ENCODE assay signal across 8 mouse cellular contexts in the genomic region with DNA sequence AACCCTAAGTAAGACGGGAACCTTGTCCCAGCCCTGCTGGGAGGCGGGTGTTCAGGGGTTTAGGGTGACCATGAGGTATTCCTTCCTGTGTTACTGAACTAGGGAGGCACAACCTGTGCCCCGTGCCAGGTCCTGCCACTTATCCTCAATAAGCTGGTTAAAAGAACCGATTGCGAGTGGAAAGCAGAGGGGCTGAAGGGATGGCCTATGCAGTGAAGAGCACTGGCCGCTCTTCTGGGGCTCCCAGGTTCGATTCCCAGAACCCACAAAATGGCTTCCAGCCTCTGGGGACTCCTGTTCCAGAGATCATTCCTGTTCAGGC. TPM values are rescaled to one million over a fixed set of nuclear protein-coding genes. Genes with fewer than 3 reads are reported as not detected.
DNase-seq lines count a peak whose midpoint lies in the region; ATAC-seq and TF ChIP-seq lines count a peak whose summit lies in the region.

No protein-coding gene starts in this region.

- peak overlapping the region; percentile 54 for H3K4me2 ChIP-seq in hindbrain, embryonic 15.5 days
- H3K4me2 ChIP-seq in midbrain, postnatal 0 days (ENCODE audit: low read depth, low read length, poor library complexity, severe bottlenecking): peak overlapping the region; percentile 48

- WGBS in embryonic facial prominence, embryonic 10.5 days: 27% methylated on average over 7 of the region's 7 CpGs
- WGBS in hindbrain, embryonic 15.5 days: 23% methylated on average over 7 of the region's 7 CpGs
- 24% methylated on average over 7 of the region's 7 CpGs for WGBS in midbrain, postnatal 0 days

- DNase-seq in layer of hippocampus, adult 2 months (ENCODE audit: low spot score in 2 of 2): no peak
- DNase-seq in layer of hippocampus, adult 11-12 months (ENCODE audit: low spot score): no peak
- peak; percentile 31 for DNase-seq in embryonic facial prominence, embryonic 10.5 days (ENCODE audit: low spot score)
- no peak for DNase-seq in midbrain, postnatal 0 days (ENCODE audit: low spot score)
- DNase-seq in right cerebral cortex, postnatal 36 days (ENCODE audit: low spot score in 2 of 2): no peak
- DNase-seq in layer of hippocampus, postnatal 36 days: no peak

- H3K27ac ChIP-seq in layer of hippocampus, adult 2 months: peak overlapping the region; percentile 72; the same call in 1 of the 2 replicates
- no peak overlapping the region for H3K27ac ChIP-seq in embryonic facial prominence, embryonic 10.5 days (replicated peaks)
- no peak overlapping the region for H3K27ac ChIP-seq in hindbrain, embryonic 15.5 days (replicated peaks)
- H3K27ac ChIP-seq in midbrain, postnatal 0 days (ENCODE audit: low read depth, low read length): no peak overlapping the region

- no peaks in the 10 kb centered on the region for H3K36me3 ChIP-seq in embryonic facial prominence, embryonic 10.5 days (replicated peaks)
- H3K36me3 ChIP-seq in hindbrain, embryonic 15.5 days: no peaks in the 10 kb centered on the region
- H3K36me3 ChIP-seq in midbrain, postnatal 0 days (ENCODE audit: insufficient read depth, low read length): no peaks in the 10 kb centered on the region

- no peak for TF ChIP-seq CTCF in layer of hippocampus, adult 2 months (conservative IDR thresholded peaks at IDR 0.05)
- TF ChIP-seq CTCF in midbrain, postnatal 0 days (IDR thresholded peaks at IDR 0.05): no peak

- 0 out of 2 replicates have a peak overlapping the region, but pooled peaks have one; percentile 5 for H3K9ac ChIP-seq in hindbrain, embryonic 15.5 days
- no peak overlapping the region for H3K9ac ChIP-seq in midbrain, postnatal 0 days (replicated peaks; ENCODE audit: low read length, poor library complexity, severe bottlenecking)

- H3K27me3 ChIP-seq in embryonic facial prominence, embryonic 10.5 days (replicated peaks; ENCODE audit: low read depth, poor library complexity, severe bottlenecking): peaks cover 95% of the 10 kb centered on the region
- peaks cover 76% of the 10 kb centered on the region for H3K27me3 ChIP-seq in hindbrain, embryonic 15.5 days
- H3K27me3 ChIP-seq in midbrain, postnatal 0 days (ENCODE audit: insufficient read depth, low read length): peaks cover 61% of the 10 kb centered on the region

- no peak for ATAC-seq in hindbrain, embryonic 15.5 days (ENCODE audit: low FRiP score, low read depth)
- no peak for ATAC-seq in midbrain, postnatal 0 days (ENCODE audit: low FRiP score)
- ATAC-seq in activated CD4-positive, CD25-positive, alpha-beta regulatory T cell, adult 4 months: no peak

- peak overlapping the region; percentile 52 for H3K4me3 ChIP-seq in layer of hippocampus, adult 2 months
- peak overlapping the region; percentile 55 for H3K4me3 ChIP-seq in embryonic facial prominence, embryonic 10.5 days
- H3K4me3 ChIP-seq in hindbrain, embryonic 15.5 days: peak overlapping the region; percentile 36
- peak overlapping the region; percentile 34 for H3K4me3 ChIP-seq in midbrain, postnatal 0 days (ENCODE audit: low read depth, low read length)

- no peaks in the 10 kb centered on the region for H3K9me3 ChIP-seq in embryonic facial prominence, embryonic 10.5 days
- no peaks in the 10 kb centered on the region for H3K9me3 ChIP-seq in hindbrain, embryonic 15.5 days
- no peaks in the 10 kb centered on the region for H3K9me3 ChIP-seq in midbrain, postnatal 0 days (ENCODE audit: low read length)

- H3K4me1 ChIP-seq in embryonic facial prominence, embryonic 10.5 days: peaks cover 36% of the 10 kb centered on the region
- H3K4me1 ChIP-seq in hindbrain, embryonic 15.5 days (replicated peaks): peaks cover 24% of the 10 kb centered on the region
- H3K4me1 ChIP-seq in midbrain, postnatal 0 days (ENCODE audit: insufficient read depth, low read length): peaks cover 4% of the 10 kb centered on the region; the same call in 1 of the 2 replicates

RNA-seq across cellular contexts. Expression of a gene that starts 0.5 kb away (rescaled TPM):
- total RNA-seq in layer of hippocampus, adult 2 months (2021): 1 to 10 TPM; 3.1 to 4.1 TPM
- 1.4 TPM in 2 replicates for polyA plus RNA-seq in embryonic facial prominence, embryonic 10.5 days (2016; fragmentation: Nextera tagmentation; extraction: Ambion mirVana)
- polyA plus RNA-seq in hindbrain, embryonic 15.5 days (2015; fragmentation: Nextera tagmentation; extraction: Ambion mirVana): 0.99 and 1.5 TPM in 2 replicates
- 6.9 and 9.0 TPM in 2 replicates for total RNA-seq in midbrain, postnatal 0 days (2014; rRNA removed)
- 0.64 and 0.74 TPM in 2 replicates for polyA plus RNA-seq in midbrain, postnatal 0 days (2015; fragmentation: Nextera tagmentation; extraction: Ambion mirVana)
- 10 to 100 TPM; 43.2 to 52.8 TPM for polyA plus RNA-seq in activated CD4-positive, CD25-positive, alpha-beta regulatory T cell, adult 4 months (2017; shearing (Covaris generic))
- total RNA-seq in layer of hippocampus, postnatal 36 days (2021): 1 to 10 TPM; 3.4 to 4.0 TPM

RNA-seq across cellular contexts. Expression of a gene that starts 38.1 kb away (rescaled TPM):
- 1 to 10 TPM; 4.9 to 6.7 TPM for total RNA-seq in layer of hippocampus, adult 2 months (2021)
- 7.6 and 8.2 TPM in 2 replicates for polyA plus RNA-seq in embryonic facial prominence, embryonic 10.5 days (2016; fragmentation: Nextera tagmentation; extraction: Ambion mirVana)
- 5.9 and 7.6 TPM in 2 replicates for polyA plus RNA-seq in hindbrain, embryonic 15.5 days (2015; fragmentation: Nextera tagmentation; extraction: Ambion mirVana)
- total RNA-seq in midbrain, postnatal 0 days (2014; rRNA removed): 8.3 and 9.0 TPM in 2 replicates
- polyA plus RNA-seq in midbrain, postnatal 0 days (2015; fragmentation: Nextera tagmentation; extraction: Ambion mirVana): 7.0 and 7.6 TPM in 2 replicates
- 10 to 100 TPM in 1 of 2 experiments, 1 to 10 TPM in 1; 8.5 to 17.3 TPM for polyA plus RNA-seq in activated CD4-positive, CD25-positive, alpha-beta regulatory T cell, adult 4 months (2017; shearing (Covaris generic))
- total RNA-seq in layer of hippocampus, postnatal 36 days (2021): 1 to 10 TPM; 5.4 to 5.5 TPM

RNA-seq across cellular contexts. Expression of a gene that starts 38.1 kb away (rescaled TPM):
- 1 to 10 TPM; 5.0 to 6.3 TPM for total RNA-seq in layer of hippocampus, adult 2 months (2021)
- polyA plus RNA-seq in embryonic facial prominence, embryonic 10.5 days (2016; fragmentation: Nextera tagmentation; extraction: Ambion mirVana): 5.4 and 5.5 TPM in 2 replicates
- 4.4 and 5.3 TPM in 2 replicates for polyA plus RNA-seq in hindbrain, embryonic 15.5 days (2015; fragmentation: Nextera tagmentation; extraction: Ambion mirVana)
- total RNA-seq in midbrain, postnatal 0 days (2014; rRNA removed): 5.4 and 7.3 TPM in 2 replicates
- 5.2 and 5.4 TPM in 2 replicates for polyA plus RNA-seq in midbrain, postnatal 0 days (2015; fragmentation: Nextera tagmentation; extraction: Ambion mirVana)
- 10 to 100 TPM in 1 of 2 experiments, 1 to 10 TPM in 1; 7.4 to 13.7 TPM for polyA plus RNA-seq in activated CD4-positive, CD25-positive, alpha-beta regulatory T cell, adult 4 months (2017; shearing (Covaris generic))
- 1 to 10 TPM; 4.7 to 5.8 TPM for total RNA-seq in layer of hippocampus, postnatal 36 days (2021)

Comparison
In these comparisons a context has a peak if more than half of its experiments do, and no peak if none do; other contexts are left out.
1. RNA of a gene that starts 0.5 kb away (polyA plus RNA-seq): 43.2 to 52.8 TPM in activated CD4-positive, CD25-positive, alpha-beta regulatory T cell, adult 4 months; 1.4 TPM in embryonic facial prominence, embryonic 10.5 days, 0.99 to 1.5 TPM in hindbrain, embryonic 15.5 days and 0.64 to 0.74 TPM in midbrain, postnatal 0 days; every median in the first group is over 10 times any median in the second.
2. Peak in every context shown above with its lines, with median percentiles within 50 percentile points of each other: H3K4me3 ChIP-seq.